Mouse (Mus musculus): ENCODE measurements around the gene Ncoa4.

Ncoa4 gene

GRCm38 (mm10) chr14:32201354-32201753, 41.7 kb downstream of the Ncoa4 start:
- DNase-seq (ENCODE audit: low spot score), result peak; percentile 9

GRCm38 (mm10) chr14:32201791-32202451, 42.3 kb downstream of the Ncoa4 start, which contains the start of the genes Timm23 and Parg:
Gene Timm23, minus strand, starts transcription at chr14:32201898.
Gene Parg, plus strand, starts transcription at chr14:32201949.
- peak; percentile 59 for DNase-seq (ENCODE audit: low spot score)

- DNase-seq (ENCODE audit: low spot score), result no peak
These were observed 66.9 kb downstream of the Ncoa4 start for GRCm38 (mm10) chr14:32226601-32227000.

- peak; percentile 53 for DNase-seq (ENCODE audit: low spot score)
These were observed 69.3 kb downstream of the Ncoa4 start for GRCm38 (mm10) chr14:32228996-32229395.

Data from layer of hippocampus, adult 9-10 months (tissue).